Mouse (Mus musculus): Measurements from ENCODE around the gene Mettl23. TPM values are rescaled to one million over a fixed set of nuclear protein-coding genes. Genes with fewer than 3 reads are reported as not detected.

Gene Mettl23
- polyA plus RNA-seq, 1 experiment from 2014 or later = 61.2 TPM

- H3K4me1 ChIP-seq (ENCODE audit: control insufficient read depth, insufficient read depth, low read length) = peaks cover 16% of the 10 kb centered on the region
- ATAC-seq (ENCODE audit: insufficient read depth, low FRiP score, low TSS enrichment) (no peak), DNase-seq (ENCODE audit: low spot score) (no peak)
- WGBS = 41% methylated on average over 10 of the region's 10 CpGs
- H3K4me2 ChIP-seq (ENCODE audit: low read depth) = peak overlapping the region; percentile 87
- no peaks in the 10 kb centered on the region for H3K9me3 ChIP-seq (ENCODE audit: control insufficient read depth, low read length)
- H3K36me3 ChIP-seq (ENCODE audit: control insufficient read depth, insufficient read depth, low read length) = no peaks in the 10 kb centered on the region
- H3K27me3 ChIP-seq (ENCODE audit: control insufficient read depth, insufficient read depth, low read length) = no peaks in the 10 kb centered on the region
- H3K9ac ChIP-seq (ENCODE audit: low read length) = peak overlapping the region; percentile 97
- H3K4me3 ChIP-seq (ENCODE audit: low read depth, low read length) = peak overlapping the region; percentile 73
- H3K27ac ChIP-seq (ENCODE audit: low read depth, low read length) = no peak overlapping the region
Observed at GRCm38 (mm10) chr11:116854279-116854678, 11.2 kb downstream of the Mettl23 start.

DNA sequence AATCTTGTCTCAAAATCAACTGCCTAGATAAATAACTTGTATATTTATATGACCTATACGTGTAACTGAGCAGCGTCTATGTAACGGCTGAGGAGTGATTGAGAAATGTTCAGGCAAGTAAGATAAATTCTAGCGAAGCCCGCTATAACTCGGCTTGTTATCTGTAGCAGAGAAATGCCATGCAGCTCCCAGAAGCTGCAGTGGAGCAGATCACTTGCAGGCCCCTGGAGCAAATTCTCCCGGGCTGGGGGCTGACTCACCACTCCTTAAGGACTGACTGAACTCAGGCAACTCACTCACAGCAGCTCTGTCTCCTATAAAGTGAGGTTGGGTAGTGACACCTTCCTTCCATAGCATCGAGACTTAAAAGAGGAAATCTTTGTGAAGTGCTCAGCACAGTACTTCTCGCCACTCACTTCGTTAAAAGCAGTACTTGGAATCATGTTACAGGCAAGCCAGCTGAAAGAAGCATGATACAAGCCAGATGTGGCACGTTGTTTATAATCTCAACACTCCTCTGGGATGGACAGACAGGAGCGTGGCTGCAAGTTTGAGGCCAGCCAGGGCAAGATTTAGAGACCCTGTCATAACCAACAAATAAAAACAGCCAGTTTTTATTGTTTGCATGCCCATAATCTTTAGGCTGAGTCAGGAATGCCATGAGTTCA is 14.2 kb downstream of the Mettl23 start:
- no peak overlapping the region for H3K4me3 ChIP-seq (ENCODE audit: low read depth, low read length)
- H3K9me3 ChIP-seq (ENCODE audit: control insufficient read depth, low read length) = no peaks in the 10 kb centered on the region
- no peaks in the 10 kb centered on the region for H3K27me3 ChIP-seq (ENCODE audit: control insufficient read depth, insufficient read depth, low read length)
- peaks cover 7% of the 10 kb centered on the region; the same call in 1 of the 2 replicates for H3K4me1 ChIP-seq (ENCODE audit: control insufficient read depth, insufficient read depth, low read length)
- 78% methylated on average over 12 of the region's 12 CpGs for WGBS
- no peaks in the 10 kb centered on the region for H3K36me3 ChIP-seq (ENCODE audit: control insufficient read depth, insufficient read depth, low read length)
- DNase-seq (ENCODE audit: low spot score) = no peak
- H3K9ac ChIP-seq (ENCODE audit: low read length) = no peak overlapping the region
- no peak overlapping the region for H3K27ac ChIP-seq (ENCODE audit: low read depth, low read length)
- H3K4me2 ChIP-seq (ENCODE audit: low read depth) = no peak overlapping the region
- ATAC-seq (ENCODE audit: insufficient read depth, low FRiP score, low TSS enrichment) = no peak

DNA sequence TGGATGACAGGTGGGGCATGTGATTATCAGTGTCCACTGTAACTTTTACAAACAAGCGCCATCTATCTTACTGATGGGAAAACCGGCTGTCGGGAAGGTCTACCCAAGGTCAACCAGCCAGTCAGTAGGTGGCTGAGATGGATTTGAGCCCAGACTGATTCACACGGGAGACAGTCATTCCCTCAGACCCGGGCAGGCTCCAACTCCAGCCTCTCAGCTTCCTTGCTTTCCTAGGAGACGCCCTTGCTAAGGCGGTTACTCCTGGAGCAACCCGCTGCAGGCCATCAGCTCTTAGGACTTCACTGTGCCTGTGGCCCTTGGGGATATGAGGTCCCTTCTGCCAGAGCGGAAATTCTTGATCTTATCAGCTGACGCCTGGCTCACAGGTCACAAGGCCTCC is 21.4 kb downstream of the Mettl23 start:
- ATAC-seq (ENCODE audit: insufficient read depth, low FRiP score, low TSS enrichment) (no peak), DNase-seq (ENCODE audit: low spot score) (no peak)
- WGBS = 79% methylated on average over 10 of the region's 10 CpGs
- Histone ChIP-seq H3K4me3 (ENCODE audit: low read depth, low read length) (no peak overlapping the region), H3K4me2 (ENCODE audit: low read depth) (no peak overlapping the region), H3K36me3 (ENCODE audit: control insufficient read depth, insufficient read depth, low read length) (peaks cover 12% of the 10 kb centered on the region; the same call in 1 of the 2 replicates), H3K27ac (ENCODE audit: low read depth, low read length) (no peak overlapping the region), H3K9me3 (ENCODE audit: control insufficient read depth, low read length) (no peaks in the 10 kb centered on the region), H3K9ac (ENCODE audit: low read length) (no peak overlapping the region), H3K4me1 (ENCODE audit: control insufficient read depth, insufficient read depth, low read length) (no peaks in the 10 kb centered on the region), H3K27me3 (ENCODE audit: control insufficient read depth, insufficient read depth, low read length) (no peaks in the 10 kb centered on the region)

- ATAC-seq (ENCODE audit: insufficient read depth, low FRiP score, low TSS enrichment) (no peak), DNase-seq (ENCODE audit: low spot score) (no peak)
- Histone ChIP-seq H3K27ac (ENCODE audit: low read depth, low read length) (no peak overlapping the region), H3K4me2 (ENCODE audit: low read depth) (no peak overlapping the region), H3K27me3 (ENCODE audit: control insufficient read depth, insufficient read depth, low read length) (no peaks in the 10 kb centered on the region), H3K4me1 (ENCODE audit: control insufficient read depth, insufficient read depth, low read length) (no peaks in the 10 kb centered on the region), H3K36me3 (ENCODE audit: control insufficient read depth, insufficient read depth, low read length) (peaks cover 17% of the 10 kb centered on the region; the same call in 1 of the 2 replicates), H3K9ac (ENCODE audit: low read length) (no peak overlapping the region), H3K4me3 (ENCODE audit: low read depth, low read length) (no peak overlapping the region), H3K9me3 (ENCODE audit: control insufficient read depth, low read length) (no peaks in the 10 kb centered on the region)
- 77% methylated on average over 12 of the region's 12 CpGs for WGBS
Observed at GRCm38 (mm10) chr11:116865945-116866585, 23.0 kb downstream of the Mettl23 start.

GRCm38 (mm10) chr11:116868129-116868528 is 25.1 kb downstream of the Mettl23 start:
- 83% methylated on average over 3 of the region's 3 CpGs for WGBS
- no peaks in the 10 kb centered on the region for H3K9me3 ChIP-seq (ENCODE audit: control insufficient read depth, low read length)
- ATAC-seq (ENCODE audit: insufficient read depth, low FRiP score, low TSS enrichment) (no peak), DNase-seq (ENCODE audit: low spot score) (no peak)
- H3K27me3 ChIP-seq (ENCODE audit: control insufficient read depth, insufficient read depth, low read length) = no peaks in the 10 kb centered on the region
- H3K4me2 ChIP-seq (ENCODE audit: low read depth) = no peak overlapping the region
- peaks cover 17% of the 10 kb centered on the region; the same call in 1 of the 2 replicates for H3K36me3 ChIP-seq (ENCODE audit: control insufficient read depth, insufficient read depth, low read length)
- H3K4me1 ChIP-seq (ENCODE audit: control insufficient read depth, insufficient read depth, low read length) = no peaks in the 10 kb centered on the region
- no peak overlapping the region for H3K4me3 ChIP-seq (ENCODE audit: low read depth, low read length)
- H3K9ac ChIP-seq (ENCODE audit: low read length) = no peak overlapping the region
- H3K27ac ChIP-seq (ENCODE audit: low read depth, low read length) = no peak overlapping the region

GRCm38 (mm10) chr11:116869223-116869622 is 26.1 kb downstream of the Mettl23 start:
- ATAC-seq (ENCODE audit: insufficient read depth, low FRiP score, low TSS enrichment) = no peak
- WGBS = 86% methylated on average over 8 of the region's 8 CpGs

DNA sequence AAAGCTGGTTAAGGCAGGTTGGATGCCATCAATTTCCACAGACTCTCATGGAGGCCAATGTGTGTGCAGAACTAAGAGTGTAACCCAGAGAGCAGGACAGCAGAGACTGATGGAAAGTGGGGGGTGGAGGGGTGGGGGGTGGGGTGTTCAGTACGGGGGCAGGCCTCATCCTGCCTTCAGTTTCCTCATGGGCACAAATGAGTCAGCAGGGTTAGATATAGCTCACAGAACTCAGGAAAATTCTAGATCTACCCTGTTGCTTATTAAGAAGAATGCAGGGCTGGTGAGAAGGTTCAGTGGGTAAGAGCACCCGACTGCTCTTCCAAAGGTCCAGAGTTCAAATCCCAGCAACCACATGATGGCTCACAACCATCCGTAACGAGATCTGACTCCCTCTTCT is 26.6 kb downstream of the Mettl23 start:
- H3K36me3 ChIP-seq (ENCODE audit: control insufficient read depth, insufficient read depth, low read length) = peaks cover 18% of the 10 kb centered on the region; the same call in 1 of the 2 replicates
- H3K9me3 ChIP-seq (ENCODE audit: control insufficient read depth, low read length) = no peaks in the 10 kb centered on the region
- ATAC-seq (ENCODE audit: insufficient read depth, low FRiP score, low TSS enrichment) = no peak
- no peak overlapping the region for H3K4me2 ChIP-seq (ENCODE audit: low read depth)
- H3K27me3 ChIP-seq (ENCODE audit: control insufficient read depth, insufficient read depth, low read length) = no peaks in the 10 kb centered on the region
- H3K9ac ChIP-seq (ENCODE audit: low read length) = no peak overlapping the region
- H3K27ac ChIP-seq (ENCODE audit: low read depth, low read length) = no peak overlapping the region
- 85% methylated on average over 4 of the region's 4 CpGs for WGBS
- no peak overlapping the region for H3K4me3 ChIP-seq (ENCODE audit: low read depth, low read length)
- DNase-seq (ENCODE audit: low spot score) = no peak
- no peaks in the 10 kb centered on the region for H3K4me1 ChIP-seq (ENCODE audit: control insufficient read depth, insufficient read depth, low read length)

More at GRCm38 (mm10) chr11:116869223-116869622, 26.1 kb downstream of the Mettl23 start:
- Histone ChIP-seq H3K4me2 (ENCODE audit: low read depth) (no peak overlapping the region), H3K9ac (ENCODE audit: low read length) (no peak overlapping the region), H3K27me3 (ENCODE audit: control insufficient read depth, insufficient read depth, low read length) (no peaks in the 10 kb centered on the region), H3K36me3 (ENCODE audit: control insufficient read depth, insufficient read depth, low read length) (peaks cover 18% of the 10 kb centered on the region; the same call in 1 of the 2 replicates), H3K4me3 (ENCODE audit: low read depth, low read length) (no peak overlapping the region), H3K27ac (ENCODE audit: low read depth, low read length) (no peak overlapping the region), H3K9me3 (ENCODE audit: control insufficient read depth, low read length) (no peaks in the 10 kb centered on the region), H3K4me1 (ENCODE audit: control insufficient read depth, insufficient read depth, low read length) (no peaks in the 10 kb centered on the region)
- no peak for DNase-seq (ENCODE audit: low spot score)

DNA sequence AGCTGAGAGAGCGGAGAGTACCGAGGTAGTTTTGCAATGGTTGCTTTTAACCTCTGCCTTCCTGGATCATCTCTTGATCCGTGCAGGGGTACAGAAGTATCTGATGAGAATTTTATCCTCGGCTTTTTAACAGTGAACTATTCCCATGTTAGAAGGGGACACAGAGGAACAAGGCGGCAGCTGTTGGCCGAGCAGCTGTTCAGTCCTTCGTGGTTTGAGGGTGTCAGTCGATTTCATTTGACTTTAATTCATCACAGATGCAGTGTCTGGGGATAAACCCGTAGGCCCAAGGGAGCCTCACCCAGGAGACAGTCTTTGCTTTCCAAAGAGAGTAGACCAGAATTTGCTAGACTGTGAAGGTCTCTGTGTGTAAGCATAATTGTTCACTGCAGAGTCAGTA is 28.5 kb downstream of the Mettl23 start:
- WGBS = 87% methylated on average over 9 of the region's 9 CpGs
- no peak for ATAC-seq (ENCODE audit: insufficient read depth, low FRiP score, low TSS enrichment)

DNA sequence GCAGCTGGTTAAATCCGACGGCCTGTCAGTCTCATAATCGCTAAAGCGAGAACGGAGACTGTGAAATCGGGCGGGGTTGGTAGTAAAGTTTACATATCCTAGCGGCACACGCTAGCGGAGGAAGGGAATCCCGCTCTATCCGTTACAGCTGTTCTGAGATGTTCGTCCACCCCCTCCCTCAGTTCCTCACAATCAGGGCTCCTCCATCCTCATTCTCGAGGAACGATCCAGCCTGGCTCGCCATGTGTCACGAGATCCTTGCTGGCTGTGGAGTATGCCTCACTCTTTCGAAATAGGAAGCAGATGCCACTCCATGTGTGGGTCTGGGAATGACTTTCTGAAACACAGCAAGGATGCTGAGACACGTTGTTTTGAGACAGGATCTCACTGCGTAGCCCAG is 30.9 kb downstream of the Mettl23 start:
- H3K9me3 ChIP-seq (ENCODE audit: control insufficient read depth, low read length) = no peaks in the 10 kb centered on the region
- DNase-seq (ENCODE audit: low spot score) = no peak
- peaks cover 8% of the 10 kb centered on the region; the same call in 1 of the 2 replicates for H3K36me3 ChIP-seq (ENCODE audit: control insufficient read depth, insufficient read depth, low read length)

More for the DNA sequence above, 28.5 kb downstream of the Mettl23 start:
- Histone ChIP-seq H3K27ac (ENCODE audit: low read depth, low read length) (no peak overlapping the region), H3K27me3 (ENCODE audit: control insufficient read depth, insufficient read depth, low read length) (no peaks in the 10 kb centered on the region), H3K9me3 (ENCODE audit: control insufficient read depth, low read length) (no peaks in the 10 kb centered on the region), H3K36me3 (ENCODE audit: control insufficient read depth, insufficient read depth, low read length) (peaks cover 9% of the 10 kb centered on the region; the same call in 1 of the 2 replicates), H3K4me1 (ENCODE audit: control insufficient read depth, insufficient read depth, low read length) (no peaks in the 10 kb centered on the region), H3K9ac (ENCODE audit: low read length) (no peak overlapping the region), H3K4me2 (ENCODE audit: low read depth) (no peak overlapping the region), H3K4me3 (ENCODE audit: low read depth, low read length) (no peak overlapping the region)
- DNase-seq (ENCODE audit: low spot score) = no peak

More for the DNA sequence above, 30.9 kb downstream of the Mettl23 start:
- ATAC-seq (ENCODE audit: insufficient read depth, low FRiP score, low TSS enrichment) = no peak
- Histone ChIP-seq H3K27ac (ENCODE audit: low read depth, low read length) (no peak overlapping the region), H3K4me3 (ENCODE audit: low read depth, low read length) (no peak overlapping the region), H3K27me3 (ENCODE audit: control insufficient read depth, insufficient read depth, low read length) (no peaks in the 10 kb centered on the region), H3K9ac (ENCODE audit: low read length) (no peak overlapping the region), H3K4me2 (ENCODE audit: low read depth) (no peak overlapping the region), H3K4me1 (ENCODE audit: control insufficient read depth, insufficient read depth, low read length) (no peaks in the 10 kb centered on the region)
- WGBS = 93% methylated on average over 20 of the region's 20 CpGs
